Mouse (Mus musculus) brain, embryonic 14.5 days (tissue): ENCODE measurements around the gene Maip1. TPM values are rescaled to one million over a fixed set of nuclear protein-coding genes. Genes with fewer than 3 reads are reported as not detected.

Experiments
- DNase-seq: peaks from one replicate; pipeline ENCODE4 v3.0.0-alpha.2; 2011; ENCODE audit warnings: low read depth
- CTCF ChIP-seq: fragments of 200-500 bp; IDR thresholded peaks from 2 replicates; pipeline ENCODE4 v1.5.1; 2012; ENCODE audit warnings: inconsistent platforms, mild to moderate bottlenecking, moderate library complexity, borderline replicate concordance; ENCODE audit not compliant: insufficient read depth, insufficient read length; ENCODE audit errors: extremely low read depth
- POLR2A ChIP-seq: fragments of 200-500 bp; IDR thresholded peaks from 2 replicates; pipeline ENCODE4 v1.6.1; 2012; ENCODE audit warnings: mild to moderate bottlenecking, inconsistent platforms, borderline replicate concordance; ENCODE audit not compliant: poor library complexity, insufficient read depth, insufficient read length, severe bottlenecking; ENCODE audit errors: extremely low read depth
- polyA plus RNA-seq: library from polyadenylated mRNA; depleted of rRNA; stranded (reverse); fragments of >200 nt; gene quantifications from 2 replicates; pipeline ENCODE4 v1.2.3, GENCODE M21; 2012

Maip1 gene
- polyA plus RNA-seq, 1 experiment, result 11.7 TPM

GRCm38 (mm10) chr1:57390993-57391790 is 14.9 kb upstream of the Maip1 start:
- DNase-seq, result no peak
- TF ChIP-seq CTCF, result no peak
- no peak for TF ChIP-seq POLR2A

- no peak for DNase-seq
- TF ChIP-seq CTCF (no peak), POLR2A (no peak)
These were observed 13.7 kb upstream of the Maip1 start for GRCm38 (mm10) chr1:57392417-57392816.

- peak; percentile 81 for DNase-seq
- TF ChIP-seq POLR2A (no peak), CTCF (peak; percentile 54; the same call in 1 of the 2 replicates)
These were observed 12.1 kb upstream of the Maip1 start for GRCm38 (mm10) chr1:57394051-57394450.

GRCm38 (mm10) chr1:57400321-57400720 is 5.8 kb upstream of the Maip1 start:
- no peak for DNase-seq
- TF ChIP-seq CTCF (no peak), POLR2A (no peak)

GRCm38 (mm10) chr1:57400877-57401276 is 5.3 kb upstream of the Maip1 start:
- no peak for DNase-seq
- TF ChIP-seq CTCF (no peak), POLR2A (no peak)

- no peak for DNase-seq
- TF ChIP-seq CTCF (no peak), POLR2A (no peak)
These were observed 4.0 kb upstream of the Maip1 start for GRCm38 (mm10) chr1:57402116-57402515.

GRCm38 (mm10) chr1:57408994-57409393 is 2.9 kb downstream of the Maip1 start:
- no peak for TF ChIP-seq CTCF
- no peak for TF ChIP-seq POLR2A
- no peak for DNase-seq

- no peak for DNase-seq
- TF ChIP-seq POLR2A, result no peak
- TF ChIP-seq CTCF, result no peak
These were observed 7.3 kb downstream of the Maip1 start for GRCm38 (mm10) chr1:57413397-57413796.

- DNase-seq, result peak; percentile 90
- TF ChIP-seq POLR2A (no peak), CTCF (peak; percentile 61; the same call in 1 of the 2 replicates)
These were observed 17.6 kb downstream of the Maip1 start for GRCm38 (mm10) chr1:57423696-57424095.

GRCm38 (mm10) chr1:57428368-57429308 is 22.5 kb downstream of the Maip1 start:
- peak; percentile 84; the same call in 1 of the 2 replicates for TF ChIP-seq CTCF
- TF ChIP-seq POLR2A, result no peak
- DNase-seq, result peak; percentile 95
